Mouse (Mus musculus): ENCODE measurements at regions not wholly inside any gene's neighbourhood (a gene's known extent, or its start where the extent isn't known, plus 50 kb on each side); places are given as distances from the start of the nearest gene placed in this dataset.

- no peak for TF ChIP-seq CTCF (IDR thresholded peaks at IDR 0.05; ENCODE audit: borderline replicate concordance, insufficient read depth, low read length)
- TF ChIP-seq POLR2A (IDR thresholded peaks at IDR 0.05; ENCODE audit: low read depth, low read length): no peak
Measured at GRCm38 (mm10) chr9:60936937-60937336, 142.6 kb downstream of the Uaca start.

Data from embryonic fibroblast, embryonic 13.5 days (primary cell).